Mouse (Mus musculus): Measurements from ENCODE around the gene Cdip1.
A peak's percentile ranks its signal among the peaks of the same experiment; 100 is the strongest.
"Not testable (repeated sequence)": the region's sequence is repeated elsewhere in the genome, so short reads cannot be mapped to it uniquely, and the experiment has no call there.

Cdip1 gene

DNA sequence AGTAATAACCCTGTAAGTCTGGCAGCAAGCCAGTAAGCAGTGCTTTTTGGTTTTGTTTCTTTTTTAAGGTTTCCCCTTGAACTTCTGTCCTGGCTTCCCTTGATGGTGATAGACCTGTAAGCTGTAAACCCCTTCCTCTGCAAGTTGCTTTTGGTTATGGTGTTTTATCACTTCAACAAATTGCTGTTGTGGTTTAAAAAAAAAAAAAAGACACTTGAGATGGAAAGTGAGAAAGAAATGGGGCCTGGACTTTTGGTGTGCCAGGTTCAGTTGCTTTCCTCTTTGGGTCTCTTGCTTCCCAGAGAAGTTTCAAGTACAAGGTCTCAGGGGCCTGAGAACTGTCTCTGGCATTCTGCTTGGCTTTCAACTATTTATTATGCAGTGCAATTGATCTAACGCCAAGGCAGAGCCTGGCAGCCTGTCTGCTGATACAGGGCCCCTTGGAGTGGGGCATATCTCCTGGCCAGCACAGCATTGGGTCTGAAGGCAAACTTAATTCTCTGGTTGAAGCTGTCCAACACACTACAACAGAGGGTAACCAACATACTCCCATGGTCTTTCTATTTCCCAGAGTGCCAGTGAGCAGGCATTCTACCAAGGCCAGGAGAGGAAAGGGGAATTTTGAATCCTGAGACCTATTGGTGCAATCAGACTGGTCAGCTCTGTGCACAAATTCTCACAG is 16.7 kb downstream of the Cdip1 start:
- peak in 1 of 2 experiments; percentile 38 for DNase-seq (ENCODE audit: low spot score in 2 of 2)

GRCm38 (mm10) chr16:4768719-4769118 is 21.4 kb downstream of the Cdip1 start:
- no peak for DNase-seq (ENCODE audit: low spot score in 2 of 2)

GRCm38 (mm10) chr16:4767012-4767790 is 22.9 kb downstream of the Cdip1 start:
- DNase-seq (ENCODE audit: low spot score in 2 of 2): no peak

- no peak for DNase-seq (ENCODE audit: low spot score in 2 of 2)
Measured at GRCm38 (mm10) chr16:4765852-4766251, 24.2 kb downstream of the Cdip1 start.

DNA sequence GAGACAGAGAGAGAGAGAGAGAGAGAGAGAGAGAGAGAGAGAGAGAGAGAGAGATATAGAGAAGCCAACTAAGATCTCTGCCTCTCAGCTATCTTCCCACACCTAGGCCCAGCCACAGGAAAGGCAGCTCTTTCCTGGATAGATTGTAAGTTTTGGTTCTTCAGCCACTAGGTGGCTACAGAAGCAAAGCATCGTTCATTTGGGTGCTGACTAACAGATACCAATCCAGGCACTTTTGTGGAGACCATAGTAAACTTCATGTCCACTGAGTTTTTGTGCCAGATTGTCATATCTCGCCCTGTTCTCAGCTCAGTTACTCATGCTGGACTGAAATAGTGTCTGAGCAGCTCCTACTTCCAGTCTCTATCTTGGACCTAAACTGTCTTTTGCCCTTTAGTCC is 26.8 kb downstream of the Cdip1 start:
- DNase-seq (ENCODE audit: low spot score in 2 of 2): no peak

DNA sequence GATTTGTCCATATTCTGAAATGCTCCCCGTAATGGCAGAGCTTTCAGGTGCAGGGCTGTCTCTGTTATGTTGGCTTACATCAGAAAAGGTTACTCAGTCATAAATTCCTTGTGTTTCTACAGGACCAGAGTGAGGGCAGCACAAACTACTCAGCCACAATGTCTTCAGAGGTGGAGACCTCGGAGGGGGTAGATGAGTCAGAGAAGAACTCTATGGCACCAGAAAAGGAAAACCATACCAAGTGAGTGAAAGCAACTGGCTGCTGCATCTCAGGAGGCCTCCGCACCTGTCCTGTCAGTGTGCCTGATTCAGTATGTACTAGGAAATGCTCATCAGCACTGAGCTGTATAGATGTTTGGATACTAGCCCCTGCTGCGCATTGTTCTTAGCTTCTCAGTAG is 27.7 kb downstream of the Cdip1 start:
- no peak for DNase-seq (ENCODE audit: low spot score in 2 of 2)

DNA sequence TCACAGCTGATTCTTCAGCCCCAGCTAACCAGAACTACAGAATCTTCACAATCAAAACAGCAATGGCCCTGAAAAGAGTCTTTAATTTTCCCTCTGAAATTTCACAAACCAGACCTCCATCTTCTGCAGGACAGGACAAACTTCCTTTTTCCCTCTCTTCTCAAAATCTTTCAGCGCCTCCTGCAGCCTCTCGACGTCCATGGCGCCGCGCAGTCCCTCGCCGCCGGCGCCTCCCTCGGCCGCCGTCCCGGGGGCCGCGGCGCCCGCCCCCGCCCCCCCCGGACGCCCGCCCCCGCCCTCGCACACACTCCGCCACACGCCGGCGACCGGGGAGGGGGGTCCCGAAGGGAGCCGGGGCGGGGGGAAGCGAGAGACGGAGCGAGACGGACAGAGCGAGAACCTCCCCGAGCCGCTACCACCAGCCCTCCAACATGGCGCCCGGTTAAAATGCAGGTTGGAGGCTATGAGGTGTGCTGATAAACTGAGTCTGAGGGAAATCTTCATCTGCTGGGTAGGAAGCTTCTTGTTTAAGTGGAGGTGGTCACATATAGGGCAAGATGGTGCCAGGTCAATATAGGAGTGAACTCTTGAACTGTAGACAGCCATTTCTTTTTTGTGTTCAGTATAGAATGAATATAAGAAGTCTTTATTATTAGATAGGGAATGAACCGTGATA is 33.3 kb downstream of the Cdip1 start:
- DNase-seq (ENCODE audit: low spot score in 2 of 2): not testable (repeated sequence)

DNA sequence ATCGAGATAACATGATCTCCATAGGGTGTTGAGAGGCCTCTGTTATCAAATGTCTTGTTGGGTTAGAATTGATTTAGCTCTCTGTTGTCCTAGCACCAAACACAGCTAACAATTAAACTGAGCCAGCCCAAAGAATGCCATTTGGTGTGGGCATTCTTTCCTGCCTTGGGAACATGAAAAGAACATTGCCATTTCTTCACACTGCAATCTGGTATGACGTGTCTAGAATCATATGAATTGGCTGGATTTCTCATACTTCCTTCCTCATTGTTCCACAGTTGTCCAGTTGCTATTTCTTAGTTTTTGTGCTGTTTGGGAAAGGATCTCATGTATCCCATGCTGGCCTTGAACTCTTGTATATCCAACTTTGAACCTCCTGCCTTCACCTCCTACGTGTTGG is 36.0 kb downstream of the Cdip1 start:
- DNase-seq (ENCODE audit: low spot score in 2 of 2): no peak

- DNase-seq (ENCODE audit: low spot score in 2 of 2): no peak
Measured at GRCm38 (mm10) chr16:4752155-4752554, 37.9 kb downstream of the Cdip1 start.

DNA sequence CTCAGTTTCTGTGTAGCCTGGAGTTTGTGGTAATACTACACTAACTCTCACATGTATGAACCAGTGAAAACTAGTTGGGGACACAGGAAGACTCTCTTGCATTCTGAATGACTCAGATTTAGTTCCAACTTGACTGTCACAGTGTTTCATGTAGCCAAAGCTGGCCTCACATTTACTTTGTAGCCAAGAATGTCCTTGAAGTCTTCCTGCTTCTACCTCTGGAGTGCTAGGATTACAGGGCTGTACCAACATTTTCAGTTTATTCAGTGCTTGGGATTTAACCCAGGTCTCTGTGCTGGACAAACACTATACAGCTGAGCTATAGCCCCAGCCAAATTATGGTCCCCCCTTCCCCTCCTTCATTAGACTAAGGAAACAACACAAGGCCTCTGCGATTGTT is 47.9 kb downstream of the Cdip1 start:
- DNase-seq (ENCODE audit: low spot score in 2 of 2): no peak

GRCm38 (mm10) chr16:4739994-4740393 is 50.1 kb downstream of the Cdip1 start:
- no peak for DNase-seq (ENCODE audit: low spot score in 2 of 2)

GRCm38 (mm10) chr16:4736262-4736661 is 53.8 kb downstream of the Cdip1 start:
- DNase-seq (ENCODE audit: low spot score in 2 of 2): no peak

GRCm38 (mm10) chr16:4730776-4731358 is 59.2 kb downstream of the Cdip1 start:
- no peak for DNase-seq (ENCODE audit: low spot score in 2 of 2)

DNA sequence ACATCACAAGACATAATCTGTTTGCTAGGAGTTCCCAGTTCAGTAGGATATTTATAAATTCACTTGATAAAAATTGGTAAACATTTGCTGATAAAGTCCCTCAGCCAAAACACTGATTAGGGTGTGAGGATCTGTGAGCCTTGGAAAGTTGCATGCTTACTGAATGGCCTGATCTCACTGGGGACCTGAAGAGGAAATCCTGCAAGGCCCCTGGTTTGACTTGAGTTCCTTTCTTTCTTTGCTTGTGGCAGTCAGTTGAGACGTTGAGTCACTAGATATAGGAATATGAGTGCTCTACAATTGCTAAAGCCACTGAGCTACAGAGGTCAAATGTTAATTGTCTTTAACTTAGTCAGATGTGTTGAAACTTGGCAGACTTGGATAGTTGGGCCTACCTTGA is 62.1 kb downstream of the Cdip1 start:
- no peak for DNase-seq (ENCODE audit: low spot score in 2 of 2)

DNA sequence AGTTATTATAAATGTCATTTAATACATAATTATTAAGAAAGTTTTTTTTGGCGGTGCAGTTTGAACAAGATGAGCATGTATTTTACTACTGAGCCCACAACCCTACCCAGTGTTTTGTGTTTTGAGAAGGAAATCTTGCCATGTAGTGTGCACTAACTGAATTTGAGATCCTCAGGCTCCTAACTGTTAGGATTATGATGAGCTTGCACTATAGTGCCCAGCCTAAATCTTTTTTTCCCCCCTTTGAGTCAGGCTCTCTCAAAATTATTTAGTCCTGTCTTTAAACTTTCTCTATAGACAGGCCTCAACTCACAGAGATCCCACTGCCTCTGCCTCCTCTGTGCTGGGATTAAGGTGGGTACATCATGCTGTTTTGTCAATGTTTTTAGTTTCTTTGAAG is 62.6 kb downstream of the Cdip1 start:
- DNase-seq (ENCODE audit: low spot score in 2 of 2): no peak

GRCm38 (mm10) chr16:4726528-4727128 is 63.5 kb downstream of the Cdip1 start:
- peak in 1 of 2 experiments; percentile 29 for DNase-seq (ENCODE audit: low spot score in 2 of 2)

DNA sequence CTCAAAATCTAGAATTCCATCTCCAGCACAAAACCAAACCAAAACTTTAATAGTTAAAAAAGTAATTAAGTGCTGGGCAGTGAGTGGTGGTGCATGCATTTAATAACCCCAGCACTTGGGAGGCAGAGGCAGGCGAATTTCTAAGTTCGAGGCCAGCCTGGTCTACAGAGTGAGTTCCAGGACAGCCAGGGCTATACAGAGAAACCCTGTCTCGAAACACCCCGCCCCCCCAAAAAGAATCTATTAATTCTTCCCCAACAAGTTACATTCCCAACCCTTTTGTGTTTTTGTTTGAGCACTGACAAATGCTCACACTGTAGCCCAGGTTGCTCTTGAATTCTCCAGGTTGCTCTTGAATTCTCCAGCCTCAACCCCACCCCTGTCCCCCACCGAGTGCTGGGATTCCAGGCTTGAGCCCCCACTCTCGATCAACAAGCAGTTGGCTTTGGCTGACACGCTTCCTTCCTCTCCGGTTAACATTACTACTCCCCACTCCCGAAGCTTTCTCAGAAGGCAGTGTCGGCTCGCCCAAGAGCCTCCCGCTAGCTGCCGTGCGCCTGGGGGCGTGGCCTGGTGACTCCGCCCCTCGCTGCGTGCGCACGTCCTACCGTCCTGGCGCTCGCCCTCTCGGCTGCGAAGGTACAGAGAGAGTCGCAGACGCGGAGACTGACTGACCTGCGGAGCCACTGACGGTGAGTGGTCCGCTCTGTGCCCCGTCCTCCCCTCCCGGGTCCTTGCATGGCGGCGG is 64.1 kb downstream of the Cdip1 start, which contains the start of gene Hmox2:
Gene Hmox2, plus strand, starts transcription at position 582 of the 748 bp plus-strand sequence.
- peak; percentile 94 to 95 for DNase-seq (ENCODE audit: low spot score in 2 of 2)

GRCm38 (mm10) chr16:4725266-4725665 is 64.8 kb downstream of the Cdip1 start:
- DNase-seq (ENCODE audit: low spot score in 2 of 2): no peak

DNA sequence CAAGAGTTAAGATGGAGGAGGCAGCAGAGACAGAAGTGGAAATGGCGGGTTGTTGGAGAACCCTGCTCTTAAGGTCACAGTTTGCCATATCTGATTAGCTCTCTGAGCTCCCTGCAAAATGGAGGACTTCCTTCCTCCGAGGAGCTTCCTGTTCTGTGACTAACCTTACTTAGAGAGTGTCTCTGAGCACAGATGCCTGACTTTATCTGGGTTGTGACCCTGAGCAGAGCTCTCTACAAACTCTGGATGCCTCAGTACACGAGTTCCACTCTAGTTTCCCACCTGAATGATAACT is 67.2 kb downstream of the Cdip1 start:
- DNase-seq (ENCODE audit: low spot score in 2 of 2): no peak

GRCm38 (mm10) chr16:4722128-4722914 is 67.8 kb downstream of the Cdip1 start:
- no peak for DNase-seq (ENCODE audit: low spot score in 2 of 2)

Data from urinary bladder, postnatal 36 days (tissue).